Mouse (Mus musculus) megakaryocyte, embryonic 14.5 days (primary cell): Measurements from ENCODE around the gene Ptges. TPM values are rescaled to one million over a fixed set of nuclear protein-coding genes. Genes with fewer than 3 reads are reported as not detected.
A peak's percentile ranks its signal among the peaks of the same experiment; 100 is the strongest.

Source experiments
- H3K27me3 ChIP-seq: replicated peaks from 2 replicates; pipeline ENCODE3; 2012; ENCODE audit warnings: inconsistent platforms
- H3K36me3 ChIP-seq: replicated peaks from 2 replicates; pipeline ENCODE3; 2012; ENCODE audit warnings: low read length, inconsistent platforms, mixed read lengths
- H3K4me1 ChIP-seq: 2 replicates; pipeline ENCODE4 v1.6.1; 2012; ENCODE audit warnings: inconsistent platforms
- H3K4me3 ChIP-seq: replicated peaks from 2 replicates; pipeline ENCODE3; 2012; ENCODE audit warnings: moderate library complexity, mild to moderate bottlenecking, inconsistent platforms
- H3K9me3 ChIP-seq: 2 replicates; pipeline ENCODE4 v1.6.1; 2012; ENCODE audit warnings: inconsistent platforms
- FLI1 ChIP-seq: IDR thresholded peaks from 2 replicates; pipeline ENCODE4 v1.6.1; 2012; ENCODE audit warnings: low read length, inconsistent platforms, mixed read lengths
- GATA1 ChIP-seq: IDR thresholded peaks from 3 replicates; pipeline ENCODE4 v1.6.1; 2012; ENCODE audit warnings: mixed read lengths, low read length, inconsistent platforms, borderline replicate concordance
- polyA plus RNA-seq: library from polyadenylated mRNA; stranded (reverse); fragments of >175 nt; gene quantifications from 2 replicates; pipeline ENCODE4 v1.2.3, GENCODE M21; 2012; ENCODE audit warnings: low replicate concordance; ENCODE audit not compliant: insufficient read depth

Gene Ptges
- polyA plus RNA-seq, 1 experiment = 0.31 TPM

- no peaks in the 10 kb centered on the region for H3K36me3 ChIP-seq
- peaks cover 6% of the 10 kb centered on the region for H3K4me1 ChIP-seq
- peaks cover 82% of the 10 kb centered on the region for H3K27me3 ChIP-seq
- TF ChIP-seq FLI1 (no peak), GATA1 (no peak)
- H3K4me3 ChIP-seq = no peak overlapping the region
- no peaks in the 10 kb centered on the region for H3K9me3 ChIP-seq
Measured at GRCm38 (mm10) chr2:30863574-30863973, 66.1 kb downstream of the Ptges start.

DNA sequence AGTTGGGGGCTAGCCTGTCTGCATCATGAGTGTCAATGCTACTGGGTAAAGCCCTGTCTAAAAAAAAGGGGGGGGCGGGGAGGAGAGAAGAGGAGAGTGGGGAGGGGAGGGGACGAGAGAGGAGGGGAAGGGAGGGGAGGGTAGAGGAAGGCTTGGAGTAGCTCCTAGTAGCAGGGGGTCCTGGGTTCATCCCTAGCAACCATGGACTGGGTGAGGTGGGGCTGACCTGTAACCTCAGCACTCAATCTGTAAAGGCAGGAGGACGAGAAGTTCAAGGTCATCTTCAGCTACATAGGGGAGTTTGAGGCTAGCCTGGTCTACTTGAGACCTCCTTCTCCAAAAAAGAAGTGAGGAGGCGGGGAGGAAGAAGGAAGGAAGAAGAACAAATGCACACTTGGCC lies 67.6 kb downstream of the Ptges start:
- peaks cover 6% of the 10 kb centered on the region for H3K4me1 ChIP-seq
- no peaks in the 10 kb centered on the region for H3K36me3 ChIP-seq
- TF ChIP-seq FLI1 = no peak
- H3K27me3 ChIP-seq = peaks cover 87% of the 10 kb centered on the region
- no peak overlapping the region for H3K4me3 ChIP-seq
- no peaks in the 10 kb centered on the region for H3K9me3 ChIP-seq

DNA sequence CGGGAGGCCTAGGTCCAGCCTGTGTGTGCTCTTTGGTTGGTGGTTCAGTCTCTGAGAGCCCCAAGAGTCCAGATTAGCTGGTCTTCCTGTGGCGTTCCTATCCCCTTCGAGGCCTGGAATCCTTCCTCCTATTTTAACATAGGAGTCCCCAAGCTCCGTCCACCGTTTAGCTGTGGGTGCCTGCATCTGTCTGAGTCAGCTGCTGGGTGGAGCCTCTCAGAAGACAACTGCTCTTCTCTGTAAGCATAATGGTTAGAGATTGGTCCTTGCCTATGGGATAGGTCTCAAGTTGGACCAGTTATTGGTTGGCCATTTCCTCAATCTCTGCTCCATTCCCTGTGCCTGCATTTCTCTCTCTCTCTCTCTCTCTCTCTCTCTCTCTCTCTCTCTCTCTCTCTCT lies 69.9 kb downstream of the Ptges start:
- Histone ChIP-seq H3K36me3 (no peaks in the 10 kb centered on the region), H3K4me1 (peaks cover 2% of the 10 kb centered on the region), H3K4me3 (no peak overlapping the region), H3K9me3 (no peaks in the 10 kb centered on the region), H3K27me3 (peaks cover 84% of the 10 kb centered on the region)
- TF ChIP-seq GATA1 = no peak
- TF ChIP-seq FLI1 = no peak

- Histone ChIP-seq H3K4me3 (no peak overlapping the region), H3K36me3 (no peaks in the 10 kb centered on the region), H3K9me3 (no peaks in the 10 kb centered on the region), H3K4me1 (peaks cover 11% of the 10 kb centered on the region), H3K27me3 (peaks cover 83% of the 10 kb centered on the region)
- TF ChIP-seq FLI1 = no peak
- no peak for TF ChIP-seq GATA1
Measured at GRCm38 (mm10) chr2:30857076-30857475, 72.6 kb downstream of the Ptges start.

DNA sequence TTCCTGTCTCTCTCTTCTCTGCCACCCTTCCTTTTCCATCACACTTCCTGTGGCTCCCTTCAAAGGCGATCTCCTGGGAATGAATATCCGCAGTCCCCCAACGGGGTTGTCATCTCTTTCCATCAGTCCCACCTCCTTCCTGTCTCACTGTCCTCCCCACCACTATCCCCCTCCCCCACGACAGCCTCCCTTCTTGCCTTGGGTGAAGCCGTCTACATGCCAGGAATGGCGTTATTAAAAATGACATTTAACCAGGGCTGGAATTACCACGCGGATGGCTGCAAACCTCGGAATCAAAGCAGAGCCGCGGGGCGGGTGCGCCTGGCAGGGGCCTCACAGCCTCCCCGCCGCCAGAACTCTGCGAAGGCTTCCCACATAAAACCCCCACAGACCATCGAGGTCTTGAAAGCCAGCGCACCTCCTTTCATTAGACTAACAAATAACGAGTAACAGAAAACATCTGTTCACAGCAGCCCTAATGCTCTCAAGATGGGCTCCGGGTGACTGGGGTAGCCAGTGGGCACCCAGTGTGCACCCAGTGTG lies 76.8 kb downstream of the Ptges start:
- no peak overlapping the region for H3K4me3 ChIP-seq
- TF ChIP-seq FLI1 (no peak), GATA1 (no peak)
- peaks cover 11% of the 10 kb centered on the region for H3K4me1 ChIP-seq
- H3K9me3 ChIP-seq = no peaks in the 10 kb centered on the region
- H3K27me3 ChIP-seq = peaks cover 88% of the 10 kb centered on the region
- no peaks in the 10 kb centered on the region for H3K36me3 ChIP-seq

DNA sequence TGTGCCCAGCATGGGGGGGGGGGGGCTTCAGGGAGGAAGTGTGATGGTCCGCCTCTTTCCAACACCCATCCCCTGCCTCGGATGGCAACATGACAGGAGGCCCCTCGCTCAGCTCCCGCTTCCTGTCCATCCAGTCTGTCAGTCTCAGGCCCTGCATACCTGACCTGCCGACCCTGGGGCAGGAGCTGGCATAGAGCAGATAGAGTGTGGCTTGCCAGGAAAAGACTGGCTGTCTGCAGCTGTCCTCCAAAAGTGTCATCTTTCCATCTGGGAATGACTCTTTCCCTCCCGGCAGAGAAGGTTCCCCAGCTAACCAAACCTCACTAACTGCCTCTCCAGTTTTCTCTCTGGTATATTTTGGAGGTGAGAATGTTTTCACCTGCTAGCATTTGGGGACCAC lies 79.1 kb downstream of the Ptges start:
- peaks cover 20% of the 10 kb centered on the region for H3K4me1 ChIP-seq

GRCm38 (mm10) chr2:30848184-30848583 lies 81.5 kb downstream of the Ptges start:
- no peak overlapping the region for H3K4me3 ChIP-seq
- no peaks in the 10 kb centered on the region for H3K36me3 ChIP-seq
- no peaks in the 10 kb centered on the region for H3K9me3 ChIP-seq
- peaks cover 26% of the 10 kb centered on the region for H3K4me1 ChIP-seq
- H3K27me3 ChIP-seq = peaks cover 93% of the 10 kb centered on the region
- TF ChIP-seq GATA1 (no peak), FLI1 (no peak)

More for the DNA sequence above, 79.1 kb downstream of the Ptges start:
- TF ChIP-seq GATA1 (no peak), FLI1 (no peak)
- H3K9me3 ChIP-seq = no peaks in the 10 kb centered on the region
- H3K36me3 ChIP-seq = no peaks in the 10 kb centered on the region
- peaks cover 90% of the 10 kb centered on the region for H3K27me3 ChIP-seq
- no peak overlapping the region for H3K4me3 ChIP-seq

GRCm38 (mm10) chr2:30846723-30847122 lies 82.9 kb downstream of the Ptges start:
- H3K27me3 ChIP-seq = peaks cover 90% of the 10 kb centered on the region
- H3K36me3 ChIP-seq = no peaks in the 10 kb centered on the region
- H3K4me1 ChIP-seq = peaks cover 16% of the 10 kb centered on the region
- TF ChIP-seq FLI1 (no peak), GATA1 (no peak)
- H3K9me3 ChIP-seq = no peaks in the 10 kb centered on the region
- no peak overlapping the region for H3K4me3 ChIP-seq

DNA sequence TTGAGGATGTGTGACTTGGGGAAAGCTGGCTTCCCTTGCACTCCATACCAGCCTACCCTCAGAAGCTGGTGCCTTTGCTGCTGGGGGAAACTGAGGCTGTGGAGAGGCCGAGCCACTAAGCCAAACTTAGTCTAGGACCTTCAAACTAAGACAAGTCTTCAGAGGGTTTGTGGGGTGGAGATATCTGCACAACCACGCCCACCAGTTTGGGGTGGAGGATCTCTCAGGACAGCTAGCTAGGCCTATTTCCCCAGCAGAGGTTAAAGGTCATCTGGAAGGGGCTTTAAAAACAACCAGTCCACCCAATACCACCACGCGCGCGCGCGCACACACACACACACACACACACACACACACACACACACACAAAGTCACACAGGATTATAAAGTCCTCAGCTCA lies 83.4 kb downstream of the Ptges start:
- H3K27me3 ChIP-seq = peaks cover 90% of the 10 kb centered on the region
- peaks cover 16% of the 10 kb centered on the region for H3K4me1 ChIP-seq
- H3K9me3 ChIP-seq = no peaks in the 10 kb centered on the region
- no peaks in the 10 kb centered on the region for H3K36me3 ChIP-seq
- no peak overlapping the region for H3K4me3 ChIP-seq
- TF ChIP-seq FLI1 = no peak
- TF ChIP-seq GATA1 = no peak

- H3K4me3 ChIP-seq = peak overlapping the region; percentile 46
- no peaks in the 10 kb centered on the region for H3K36me3 ChIP-seq
- TF ChIP-seq FLI1 = no peak
- no peak for TF ChIP-seq GATA1
- no peaks in the 10 kb centered on the region for H3K9me3 ChIP-seq
- H3K4me1 ChIP-seq = peaks cover 16% of the 10 kb centered on the region
- H3K27me3 ChIP-seq = peaks cover 84% of the 10 kb centered on the region
Measured at GRCm38 (mm10) chr2:30845152-30846070, 84.3 kb downstream of the Ptges start.

GRCm38 (mm10) chr2:30842615-30843014 lies 87.0 kb downstream of the Ptges start:
- H3K27me3 ChIP-seq = peaks cover 83% of the 10 kb centered on the region

More at GRCm38 (mm10) chr2:30842615-30843014, 87.0 kb downstream of the Ptges start:
- Histone ChIP-seq H3K4me3 (no peak overlapping the region), H3K36me3 (no peaks in the 10 kb centered on the region), H3K4me1 (peaks cover 15% of the 10 kb centered on the region), H3K9me3 (no peaks in the 10 kb centered on the region)
- TF ChIP-seq FLI1 (no peak), GATA1 (no peak)

Other genes with a start within 250 kb of the Ptges start
- not detected in 2 replicates for gene 1700001O22Rik, start 126.2 kb downstream of the Ptges start, polyA plus RNA-seq
- 10.3 and 36.9 TPM in 2 replicates for gene Ntmt1, start 122.0 kb downstream of the Ptges start, polyA plus RNA-seq
- 14.8 and 21.5 TPM in 2 replicates for gene Asb6, start 99.5 kb downstream of the Ptges start, polyA plus RNA-seq
- gene Prrx2, start 94.9 kb downstream of the Ptges start, polyA plus RNA-seq = not detected in 2 replicates
- 2.7 and 9.3 TPM in 2 replicates for gene Tor1b, start 23.1 kb upstream of the Ptges start, polyA plus RNA-seq
- gene Tor1a, start 38.1 kb upstream of the Ptges start, polyA plus RNA-seq = 75.1 and 117 TPM in 2 replicates
- 17.7 TPM in 1 of 2 replicates, not detected in the other for gene BC005624, start 52.3 kb upstream of the Ptges start, polyA plus RNA-seq
- gene Usp20, start 52.4 kb upstream of the Ptges start, polyA plus RNA-seq = 8.0 and 25.0 TPM in 2 replicates
- gene Fnbp1, start 212.1 kb upstream of the Ptges start, polyA plus RNA-seq = 44.7 and 52.5 TPM in 2 replicates
- 5.0 and 11.9 TPM in 2 replicates for gene Gpr107, start 222.5 kb upstream of the Ptges start, polyA plus RNA-seq